Mouse (Mus musculus) neural tube, embryonic 15.5 days (tissue): ENCODE results near the gene Hist1h2ah. TPM values are rescaled to one million over a fixed set of nuclear protein-coding genes. Genes with fewer than 3 reads are reported as not detected.

Experiments
- ATAC-seq: fragments of 200-750 bp; cut with Nextera tagmentation; 2 replicates; pipeline ENCODE4 v1.8.0; 2017; ENCODE audit warnings: mild to moderate bottlenecking, moderate TSS enrichment, moderate library complexity; ENCODE audit not compliant: low FRiP score
- H3K27ac ChIP-seq: fragments of 300-500 bp; sonication (generic); replicated peaks from 2 replicates; pipeline ENCODE4 v1.5.1; 2015; ENCODE audit warnings: mild to moderate bottlenecking, inconsistent platforms
- H3K27me3 ChIP-seq: fragments of 300-500 bp; sonication (generic); replicated peaks from 2 replicates; pipeline ENCODE4 v1.6.1; 2015; ENCODE audit warnings: inconsistent platforms
- H3K36me3 ChIP-seq: fragments of 300-500 bp; sonication (generic); 2 replicates; pipeline ENCODE4 v1.6.1; 2015; ENCODE audit warnings: inconsistent platforms
- H3K4me1 ChIP-seq: fragments of 300-500 bp; sonication (generic); 2 replicates; pipeline ENCODE4 v1.6.1; 2015; ENCODE audit warnings: inconsistent platforms
- H3K4me2 ChIP-seq: fragments of 300-500 bp; sonication (generic); 2 replicates; pipeline ENCODE4 v1.6.1; 2015; ENCODE audit warnings: inconsistent platforms, mild to moderate bottlenecking, moderate library complexity
- H3K4me3 ChIP-seq: fragments of 300-500 bp; sonication (generic); replicated peaks from 2 replicates; pipeline ENCODE4 v1.5.1; 2015; ENCODE audit warnings: mild to moderate bottlenecking, inconsistent platforms
- H3K9ac ChIP-seq: fragments of 300-500 bp; sonication (generic); replicated peaks from 2 replicates; pipeline ENCODE4 v1.6.1; 2015; ENCODE audit warnings: mild to moderate bottlenecking, inconsistent platforms
- H3K9me3 ChIP-seq: fragments of 300-500 bp; sonication (generic); replicated peaks from 2 replicates; pipeline ENCODE4 v1.6.1; 2016; ENCODE audit warnings: inconsistent platforms
- WGBS: fragments of 180-500 bp; shearing (Covaris S2); methylation state at CpG from one replicate; pipeline ENCODE4 v1.1.7; 2015; ENCODE audit warnings: mixed read lengths; 5-methylcytosine and 5-hydroxymethylcytosine counted together
- polyA plus RNA-seq: library from polyadenylated mRNA; unstranded; fragments of >200 nt; fragmentation: Nextera tagmentation; extraction: Ambion mirVana; gene quantifications from 2 replicates; pipeline ENCODE4 v1.2.1, GENCODE M21; 2015

Gene Hist1h2ah
- polyA plus RNA-seq, 1 experiment from 2014 or later = not detected

- under 1% methylated on average over 8 of the region's 8 CpGs for WGBS
- ATAC-seq = no peak
- Histone ChIP-seq H3K4me2 (peak overlapping the region; percentile 58), H3K4me1 (peaks cover 14% of the 10 kb centered on the region), H3K27ac (no peak overlapping the region), H3K36me3 (no peaks in the 10 kb centered on the region), H3K27me3 (peaks cover 59% of the 10 kb centered on the region), H3K9ac (no peak overlapping the region), H3K4me3 (peak overlapping the region; percentile 34), H3K9me3 (no peaks in the 10 kb centered on the region)
These were observed 14.4 kb downstream of the Hist1h2ah start for GRCm38 (mm10) chr13:22020901-22021339.

GRCm38 (mm10) chr13:22019934-22020835, 15.2 kb downstream of the Hist1h2ah start:
- no peak for ATAC-seq

GRCm38 (mm10) chr13:22015479-22016450, 19.6 kb downstream of the Hist1h2ah start:
- no peaks in the 10 kb centered on the region for H3K36me3 ChIP-seq
- no peak overlapping the region for H3K4me3 ChIP-seq
- H3K27ac ChIP-seq = no peak overlapping the region
- peaks cover 4% of the 10 kb centered on the region; the same call in 1 of the 2 replicates for H3K4me1 ChIP-seq
- H3K4me2 ChIP-seq = no peak overlapping the region
- no peaks in the 10 kb centered on the region for H3K9me3 ChIP-seq
- H3K9ac ChIP-seq = no peak overlapping the region
- peaks cover 82% of the 10 kb centered on the region for H3K27me3 ChIP-seq
- ATAC-seq = no peak; the same call in 1 of the 2 replicates
- 16% methylated on average over 27 of the region's 27 CpGs for WGBS

More at GRCm38 (mm10) chr13:22019934-22020835, 15.2 kb downstream of the Hist1h2ah start:
- Histone ChIP-seq H3K36me3 (no peaks in the 10 kb centered on the region), H3K9ac (no peak overlapping the region), H3K27ac (no peak overlapping the region), H3K4me1 (peaks cover 12% of the 10 kb centered on the region), H3K9me3 (no peaks in the 10 kb centered on the region), H3K27me3 (peaks cover 65% of the 10 kb centered on the region), H3K4me3 (peak overlapping the region; percentile 34), H3K4me2 (peak overlapping the region; percentile 58)
- WGBS = under 1% methylated on average over 44 of the region's 44 CpGs

- no peak overlapping the region for H3K9ac ChIP-seq
- no peak overlapping the region for H3K4me3 ChIP-seq
- 12% methylated on average over 17 of the region's 17 CpGs for WGBS
- no peaks in the 10 kb centered on the region for H3K9me3 ChIP-seq
- H3K36me3 ChIP-seq = no peaks in the 10 kb centered on the region
- ATAC-seq = no peak
- no peaks in the 10 kb centered on the region for H3K4me1 ChIP-seq
- H3K4me2 ChIP-seq = peak overlapping the region; percentile 27
- peaks cover 85% of the 10 kb centered on the region for H3K27me3 ChIP-seq
- H3K27ac ChIP-seq = no peak overlapping the region
These were observed 20.9 kb downstream of the Hist1h2ah start for GRCm38 (mm10) chr13:22014411-22014845.

- no peak for ATAC-seq
- H3K4me3 ChIP-seq = no peak overlapping the region
- H3K27ac ChIP-seq = no peak overlapping the region
- H3K4me1 ChIP-seq = no peaks in the 10 kb centered on the region
- no peak overlapping the region for H3K4me2 ChIP-seq
- no peaks in the 10 kb centered on the region for H3K9me3 ChIP-seq
- no peak overlapping the region for H3K9ac ChIP-seq
- peaks cover 85% of the 10 kb centered on the region for H3K27me3 ChIP-seq
- WGBS = 18% methylated on average over 13 of the region's 13 CpGs
- H3K36me3 ChIP-seq = no peaks in the 10 kb centered on the region
These were observed 21.7 kb downstream of the Hist1h2ah start for GRCm38 (mm10) chr13:22013716-22014115.

GRCm38 (mm10) chr13:22009642-22010041, 25.7 kb downstream of the Hist1h2ah start, which contains the start of gene Prss16:
Gene Prss16 (minus strand): TSS chr13:22009742.
- no peak within 1 kb of the TSS for H3K27ac ChIP-seq
- H3K27me3 ChIP-seq = peaks cover 92% of the 10 kb centered on the region
- no peak for ATAC-seq

GRCm38 (mm10) chr13:22008707-22009106, 26.7 kb downstream of the Hist1h2ah start:
- Histone ChIP-seq H3K4me3 (no peak overlapping the region), H3K4me1 (peaks cover 17% of the 10 kb centered on the region), H3K27me3 (peaks cover 92% of the 10 kb centered on the region), H3K9me3 (no peaks in the 10 kb centered on the region), H3K27ac (no peak overlapping the region), H3K36me3 (no peaks in the 10 kb centered on the region), H3K9ac (no peak overlapping the region), H3K4me2 (no peak overlapping the region)
- 80% methylated on average over 3 of the region's 3 CpGs for WGBS
- no peak for ATAC-seq

More at GRCm38 (mm10) chr13:22009642-22010041, 25.7 kb downstream of the Hist1h2ah start, which contains the start of gene Prss16:
- 23% methylated on average over 6 of the region's 7 CpGs for WGBS
- Histone ChIP-seq H3K4me1 (peaks cover 17% of the 10 kb centered on the region), H3K9ac (no peak within 1 kb of the TSS), H3K9me3 (no peaks in the 10 kb centered on the region), H3K4me2 (no peak within 1 kb of the TSS), H3K4me3 (no peak within 1 kb of the TSS), H3K36me3 (no peaks in the 10 kb centered on the region)

GRCm38 (mm10) chr13:22007872-22008271, 27.5 kb downstream of the Hist1h2ah start:
- no peak overlapping the region for H3K27ac ChIP-seq
- ATAC-seq = no peak
- WGBS = 45% methylated on average over 7 of the region's 7 CpGs

GRCm38 (mm10) chr13:22007121-22007510, 28.3 kb downstream of the Hist1h2ah start:
- Histone ChIP-seq H3K4me1 (peaks cover 17% of the 10 kb centered on the region), H3K36me3 (no peaks in the 10 kb centered on the region), H3K9ac (no peak overlapping the region), H3K9me3 (no peaks in the 10 kb centered on the region), H3K27ac (no peak overlapping the region), H3K4me2 (peak overlapping the region; percentile 64), H3K4me3 (peak overlapping the region; percentile 36), H3K27me3 (peaks cover 95% of the 10 kb centered on the region)
- ATAC-seq = no peak
- 3% methylated on average over 18 of the region's 18 CpGs for WGBS

More at GRCm38 (mm10) chr13:22007872-22008271, 27.5 kb downstream of the Hist1h2ah start:
- H3K27me3 ChIP-seq = peaks cover 95% of the 10 kb centered on the region
- H3K9ac ChIP-seq = no peak overlapping the region
- no peaks in the 10 kb centered on the region for H3K36me3 ChIP-seq
- H3K4me1 ChIP-seq = peaks cover 17% of the 10 kb centered on the region
- H3K9me3 ChIP-seq = no peaks in the 10 kb centered on the region
- H3K4me2 ChIP-seq = no peak overlapping the region
- H3K4me3 ChIP-seq = no peak overlapping the region

GRCm38 (mm10) chr13:22006334-22007120, 28.8 kb downstream of the Hist1h2ah start:
- Histone ChIP-seq H3K9ac (0 out of 2 replicates have a peak overlapping the region, but pooled peaks have one; percentile 8), H3K4me1 (peaks cover 17% of the 10 kb centered on the region), H3K4me2 (peak overlapping the region; percentile 64), H3K9me3 (no peaks in the 10 kb centered on the region), H3K4me3 (peak overlapping the region; percentile 36), H3K27me3 (peaks cover 98% of the 10 kb centered on the region), H3K36me3 (no peaks in the 10 kb centered on the region), H3K27ac (no peak overlapping the region)
- WGBS = under 1% methylated on average over 38 of the region's 38 CpGs
- peak; percentile 21; the same call in 1 of the 2 replicates for ATAC-seq
